Mouse (Mus musculus): ENCODE data around the gene Numbl. TPM values are rescaled to one million over a fixed set of nuclear protein-coding genes. Genes with fewer than 3 reads are reported as not detected.

Numbl gene
- polyA plus RNA-seq, 1 experiment from 2014 or later, result 1.1 TPM

- Histone ChIP-seq H3K9ac (replicated peaks) (no peak overlapping the region), H3K9me3 (ENCODE audit: low read length) (no peaks in the 10 kb centered on the region; the same call in 1 of the 2 replicates), H3K27me3 (ENCODE audit: insufficient read depth, low read length) (no peaks in the 10 kb centered on the region), H3K4me3 (ENCODE audit: low read depth, low read length) (no peak overlapping the region), H3K27ac (ENCODE audit: low read depth) (no peak overlapping the region), H3K36me3 (replicated peaks; ENCODE audit: insufficient read depth, low read length) (no peaks in the 10 kb centered on the region), H3K4me2 (ENCODE audit: low read depth, low read length) (no peak overlapping the region), H3K4me1 (ENCODE audit: insufficient read depth) (peaks cover under 1% of the 10 kb centered on the region; the same call in 1 of the 2 replicates)
- TF ChIP-seq EP300 (IDR thresholded peaks at IDR 0.05; ENCODE audit: low read depth), result no peak
- no peak for TF ChIP-seq CTCF (IDR thresholded peaks at IDR 0.05; ENCODE audit: low read depth)
- 64% methylated on average over 2 of the region's 2 CpGs for WGBS (ENCODE audit: insufficient replicate concordance)
- DNase-seq (no peak), ATAC-seq (no peak)
These were observed 32.3 kb downstream of the Numbl start for GRCm38 (mm10) chr7:27290555-27290954.

- Histone ChIP-seq H3K9me3 (ENCODE audit: low read length) (no peaks in the 10 kb centered on the region; the same call in 1 of the 2 replicates), H3K4me2 (ENCODE audit: low read depth, low read length) (no peak overlapping the region), H3K27ac (ENCODE audit: low read depth) (no peak overlapping the region; the same call in 1 of the 2 replicates), H3K4me1 (ENCODE audit: insufficient read depth) (no peaks in the 10 kb centered on the region), H3K4me3 (ENCODE audit: low read depth, low read length) (no peak overlapping the region), H3K9ac (replicated peaks) (no peak overlapping the region), H3K36me3 (replicated peaks; ENCODE audit: insufficient read depth, low read length) (no peaks in the 10 kb centered on the region), H3K27me3 (ENCODE audit: insufficient read depth, low read length) (no peaks in the 10 kb centered on the region)
- WGBS (ENCODE audit: insufficient replicate concordance), result 36% methylated on average over 12 of the region's 12 CpGs
- no peak for TF ChIP-seq EP300 (IDR thresholded peaks at IDR 0.05; ENCODE audit: low read depth)
- no peak for TF ChIP-seq CTCF (IDR thresholded peaks at IDR 0.05; ENCODE audit: low read depth)
- ATAC-seq (peak; percentile 41; the same call in 1 of the 2 replicates), DNase-seq (no peak)
These were observed 33.7 kb downstream of the Numbl start for GRCm38 (mm10) chr7:27291795-27292466.

- Histone ChIP-seq H3K4me3 (ENCODE audit: low read depth, low read length) (no peak overlapping the region), H3K4me1 (ENCODE audit: insufficient read depth) (no peaks in the 10 kb centered on the region), H3K27me3 (ENCODE audit: insufficient read depth, low read length) (no peaks in the 10 kb centered on the region), H3K4me2 (ENCODE audit: low read depth, low read length) (no peak overlapping the region), H3K9ac (replicated peaks) (no peak overlapping the region), H3K36me3 (replicated peaks; ENCODE audit: insufficient read depth, low read length) (no peaks in the 10 kb centered on the region), H3K9me3 (ENCODE audit: low read length) (no peaks in the 10 kb centered on the region), H3K27ac (ENCODE audit: low read depth) (no peak overlapping the region)
- WGBS (ENCODE audit: insufficient replicate concordance), result 66% methylated on average over 4 of the region's 4 CpGs
- DNase-seq (no peak), ATAC-seq (no peak)
- no peak for TF ChIP-seq CTCF (IDR thresholded peaks at IDR 0.05; ENCODE audit: low read depth)
- no peak for TF ChIP-seq EP300 (IDR thresholded peaks at IDR 0.05; ENCODE audit: low read depth)
These were observed 37.7 kb downstream of the Numbl start for GRCm38 (mm10) chr7:27295956-27296355.

- ATAC-seq (no peak), DNase-seq (no peak)
- no peaks in the 10 kb centered on the region for H3K9me3 ChIP-seq (ENCODE audit: low read length)
- no peak overlapping the region for H3K4me3 ChIP-seq (ENCODE audit: low read depth, low read length)
- H3K36me3 ChIP-seq (replicated peaks; ENCODE audit: insufficient read depth, low read length), result no peaks in the 10 kb centered on the region
- no peak overlapping the region for H3K4me2 ChIP-seq (ENCODE audit: low read depth, low read length)
- no peak overlapping the region for H3K9ac ChIP-seq (replicated peaks)
- H3K4me1 ChIP-seq (ENCODE audit: insufficient read depth), result no peaks in the 10 kb centered on the region
- TF ChIP-seq EP300 (IDR thresholded peaks at IDR 0.05; ENCODE audit: low read depth) (no peak), CTCF (IDR thresholded peaks at IDR 0.05; ENCODE audit: low read depth) (no peak)
- H3K27ac ChIP-seq (ENCODE audit: low read depth), result no peak overlapping the region
- 80% methylated on average over 4 of the region's 4 CpGs for WGBS (ENCODE audit: insufficient replicate concordance)
- no peaks in the 10 kb centered on the region for H3K27me3 ChIP-seq (ENCODE audit: insufficient read depth, low read length)
These were observed 38.3 kb downstream of the Numbl start for GRCm38 (mm10) chr7:27296518-27296917.

- Histone ChIP-seq H3K36me3 (replicated peaks; ENCODE audit: insufficient read depth, low read length) (no peaks in the 10 kb centered on the region), H3K9ac (replicated peaks) (no peak overlapping the region), H3K4me1 (ENCODE audit: insufficient read depth) (no peaks in the 10 kb centered on the region), H3K4me2 (ENCODE audit: low read depth, low read length) (no peak overlapping the region), H3K27ac (ENCODE audit: low read depth) (no peak overlapping the region), H3K27me3 (ENCODE audit: insufficient read depth, low read length) (peaks cover 3% of the 10 kb centered on the region; the same call in 1 of the 2 replicates), H3K9me3 (ENCODE audit: low read length) (no peaks in the 10 kb centered on the region), H3K4me3 (ENCODE audit: low read depth, low read length) (no peak overlapping the region)
- DNase-seq (no peak), ATAC-seq (no peak)
- WGBS (ENCODE audit: insufficient replicate concordance), result 80% methylated on average over 16 of the region's 16 CpGs
- TF ChIP-seq EP300 (IDR thresholded peaks at IDR 0.05; ENCODE audit: low read depth), result no peak
- TF ChIP-seq CTCF (IDR thresholded peaks at IDR 0.05; ENCODE audit: low read depth), result no peak
These were observed 39.9 kb downstream of the Numbl start for GRCm38 (mm10) chr7:27298033-27298610.

- Histone ChIP-seq H3K4me3 (ENCODE audit: low read depth, low read length) (no peak overlapping the region), H3K4me1 (ENCODE audit: insufficient read depth) (no peaks in the 10 kb centered on the region), H3K27me3 (ENCODE audit: insufficient read depth, low read length) (peaks cover 3% of the 10 kb centered on the region; the same call in 1 of the 2 replicates), H3K4me2 (ENCODE audit: low read depth, low read length) (no peak overlapping the region), H3K36me3 (replicated peaks; ENCODE audit: insufficient read depth, low read length) (no peaks in the 10 kb centered on the region), H3K27ac (ENCODE audit: low read depth) (no peak overlapping the region), H3K9ac (replicated peaks) (no peak overlapping the region), H3K9me3 (ENCODE audit: low read length) (no peaks in the 10 kb centered on the region)
- ATAC-seq, result no peak
- WGBS (ENCODE audit: insufficient replicate concordance), result 87% methylated on average over 6 of the region's 6 CpGs
- DNase-seq, result no peak
- TF ChIP-seq EP300 (IDR thresholded peaks at IDR 0.05; ENCODE audit: low read depth) (no peak), CTCF (IDR thresholded peaks at IDR 0.05; ENCODE audit: low read depth) (no peak)
These were observed 40.6 kb downstream of the Numbl start for GRCm38 (mm10) chr7:27298816-27299215.
